Mouse (Mus musculus) cerebellum, adult 8-10 months (tissue): ENCODE measurements around the gene Cpsf2.
A peak's percentile ranks its signal among the peaks of the same experiment; 100 is the strongest.

Experiments
- DNase-seq: peaks from one replicate; pipeline ENCODE4 v3.0.0; 2022

Gene Cpsf2

GRCm38 (mm10) chr12:101981559-101981958 lies 5.8 kb downstream of the Cpsf2 start:
- no peak for DNase-seq

DNA sequence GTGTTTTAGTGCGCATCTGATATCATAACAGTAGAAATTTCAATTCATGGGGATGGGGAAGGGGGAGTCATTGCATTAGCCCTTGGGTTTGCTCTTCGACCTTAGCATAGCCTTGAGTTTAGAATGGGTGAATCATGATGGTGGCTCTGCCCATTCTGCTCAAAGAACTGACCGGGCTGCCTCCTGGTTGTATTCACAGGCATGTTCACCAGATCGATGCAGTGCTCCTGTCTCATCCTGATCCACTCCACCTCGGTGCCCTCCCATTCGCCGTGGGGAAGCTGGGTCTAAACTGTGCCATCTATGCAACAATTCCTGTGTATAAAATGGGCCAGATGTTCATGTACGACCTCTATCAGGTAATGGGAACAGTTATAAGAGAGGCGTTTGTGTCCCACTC lies 7.2 kb downstream of the Cpsf2 start:
- DNase-seq: no peak

GRCm38 (mm10) chr12:101985110-101985509 lies 9.3 kb downstream of the Cpsf2 start:
- DNase-seq: no peak

DNA sequence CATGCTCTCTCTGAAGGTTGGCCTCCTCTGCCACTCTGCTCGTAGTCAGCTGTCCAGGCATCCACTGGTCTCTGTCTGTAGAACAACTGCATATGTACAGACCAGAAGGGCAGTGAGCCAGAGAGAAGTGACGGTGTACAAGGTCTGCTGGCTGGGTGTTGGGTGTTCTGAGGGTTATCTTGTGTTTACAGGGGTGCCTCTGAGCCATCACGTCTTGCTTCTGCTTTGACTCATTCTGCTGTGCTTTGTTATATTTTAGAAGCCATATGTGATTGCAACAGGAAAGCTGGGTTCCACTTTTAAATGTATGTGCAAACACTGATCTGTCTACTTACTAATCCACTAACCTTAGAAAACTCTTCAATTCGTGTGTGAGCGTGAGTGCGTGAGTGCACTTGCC lies 11.9 kb downstream of the Cpsf2 start:
- DNase-seq: no peak

DNA sequence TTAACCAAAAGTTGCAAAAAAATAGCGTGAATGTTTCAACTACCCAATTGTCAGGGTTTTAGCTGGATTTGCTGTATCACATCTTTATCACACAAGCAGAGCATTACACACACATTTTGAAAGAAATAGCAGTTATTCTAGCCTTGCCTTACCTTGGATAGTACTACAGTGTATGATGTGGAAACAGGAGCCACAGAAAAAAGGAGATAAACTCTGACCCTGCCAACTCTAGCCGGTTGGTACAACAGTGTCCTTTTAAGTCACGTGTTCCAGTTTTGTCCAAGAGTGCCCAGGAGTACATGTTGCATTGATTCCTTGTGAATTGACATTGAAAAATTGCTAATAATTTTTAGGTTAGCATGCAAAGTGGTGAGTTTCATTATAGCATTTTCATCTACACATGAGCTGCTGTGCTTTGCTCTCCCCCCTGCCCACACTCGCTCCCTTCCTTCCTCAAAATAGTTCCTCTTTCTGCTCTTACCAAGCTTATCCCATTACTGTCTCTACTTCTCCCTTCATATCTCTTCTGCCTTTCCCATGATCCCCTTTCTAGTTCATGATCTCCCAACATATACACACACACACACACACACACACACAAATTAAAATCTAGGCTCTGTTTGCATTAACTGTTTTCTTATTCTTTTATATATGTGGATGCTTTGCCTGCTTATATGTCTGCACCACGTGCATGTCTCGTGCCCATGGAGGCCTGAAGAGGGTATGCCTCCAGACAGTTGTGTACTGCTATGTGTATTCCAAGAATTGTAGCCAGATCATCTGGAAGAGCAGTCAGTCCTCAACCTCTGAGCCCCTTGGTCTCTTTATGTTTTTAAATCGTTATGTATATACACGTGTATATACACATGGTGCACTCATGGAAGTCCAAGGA lies 19.0 kb downstream of the Cpsf2 start:
- no peak for DNase-seq

- no peak for DNase-seq
Measured at GRCm38 (mm10) chr12:101998929-101999328, 23.1 kb downstream of the Cpsf2 start.

GRCm38 (mm10) chr12:102000785-102001184 lies 25.0 kb downstream of the Cpsf2 start:
- DNase-seq: no peak

- DNase-seq: no peak
Measured at GRCm38 (mm10) chr12:102008111-102008977, 32.6 kb downstream of the Cpsf2 start.

DNA sequence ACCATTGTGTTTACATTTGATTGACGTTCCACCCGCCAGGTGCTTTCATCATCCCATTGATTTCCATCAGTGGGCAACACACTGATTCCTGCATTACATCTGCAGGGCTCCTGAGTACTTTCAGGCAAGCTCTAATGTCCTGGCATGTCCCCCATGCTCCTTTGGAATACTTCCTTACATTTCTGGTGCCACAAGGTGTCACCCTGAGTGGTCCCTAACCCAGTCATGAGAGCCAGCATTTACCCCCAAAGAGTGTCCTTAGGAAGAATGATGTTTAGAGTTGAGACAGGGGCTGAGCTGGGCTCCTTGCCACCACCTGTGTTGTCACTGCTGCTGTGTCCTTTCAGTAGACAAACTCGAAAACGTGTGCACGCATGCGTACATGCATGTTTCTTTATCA lies 33.8 kb downstream of the Cpsf2 start:
- DNase-seq: no peak

- no peak for DNase-seq
Measured at GRCm38 (mm10) chr12:102014411-102014810, 38.6 kb downstream of the Cpsf2 start.

DNA sequence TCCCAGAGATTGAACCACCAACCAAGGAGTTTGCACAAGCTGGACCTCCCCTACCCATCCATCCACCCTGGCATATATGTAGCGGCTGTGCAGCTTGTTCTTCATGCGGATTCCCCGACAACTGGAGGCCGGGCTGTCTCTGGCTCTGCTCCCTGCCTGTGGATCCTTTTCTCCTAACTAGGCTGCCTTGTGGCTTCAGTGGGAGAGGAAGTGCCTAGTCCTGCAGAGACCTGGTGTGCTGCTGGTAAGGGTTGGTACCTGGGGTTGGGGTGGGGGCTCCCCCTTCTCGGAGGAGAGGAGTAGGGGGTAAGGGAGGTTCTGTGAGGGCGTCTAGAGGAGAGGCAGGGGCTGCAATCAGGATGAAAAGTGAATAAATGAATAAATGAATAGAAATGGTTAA lies 39.3 kb downstream of the Cpsf2 start:
- DNase-seq: no peak

DNA sequence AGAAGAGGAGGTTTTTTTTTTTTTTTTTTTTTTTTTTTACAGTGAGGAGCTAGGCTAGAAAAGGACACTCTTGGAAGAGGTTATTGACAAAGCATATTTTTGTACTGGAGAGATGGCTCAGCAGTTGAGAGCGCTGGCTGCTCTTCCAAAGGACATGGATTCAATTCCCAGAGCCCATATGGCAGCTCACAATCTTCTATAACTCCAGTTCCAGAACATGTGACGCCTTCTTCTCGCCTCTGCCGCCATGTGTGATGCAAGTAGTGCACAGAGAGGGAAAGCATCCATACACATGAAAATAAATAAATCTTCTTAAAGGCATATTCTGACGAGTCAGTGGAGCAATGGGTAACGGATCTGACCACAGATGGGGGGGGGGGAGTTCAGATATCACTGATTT lies 46.1 kb downstream of the Cpsf2 start:
- no peak for DNase-seq

- no peak for DNase-seq
Measured at GRCm38 (mm10) chr12:102029184-102029583, 53.4 kb downstream of the Cpsf2 start.

DNA sequence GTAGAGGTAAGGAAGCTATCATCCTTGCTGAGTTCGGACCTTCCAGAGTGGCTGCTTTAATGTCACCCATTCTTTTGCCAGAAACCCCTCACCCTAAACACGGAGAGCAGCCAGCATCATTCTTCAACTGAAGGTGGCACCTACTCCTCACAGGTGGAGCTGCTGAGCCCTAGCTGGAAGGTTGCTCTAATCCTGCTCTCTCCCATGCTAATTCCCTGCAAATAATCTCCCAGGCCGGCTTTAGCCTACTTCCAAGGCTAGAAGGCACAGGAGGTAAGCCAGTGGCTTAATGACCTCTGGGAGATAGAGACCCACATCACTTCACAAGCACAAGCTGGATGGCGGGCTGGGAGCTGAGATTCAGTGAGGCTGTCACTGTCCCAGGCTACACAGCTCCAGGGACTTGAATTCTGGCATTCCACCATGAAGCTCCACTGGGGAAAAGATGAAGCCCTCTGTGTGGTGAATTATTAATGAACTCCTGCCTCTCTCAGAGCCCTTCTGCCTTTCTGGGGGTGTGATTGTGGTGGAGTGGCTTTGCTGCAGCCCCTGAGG lies 54.2 kb downstream of the Cpsf2 start:
- DNase-seq: no peak

DNA sequence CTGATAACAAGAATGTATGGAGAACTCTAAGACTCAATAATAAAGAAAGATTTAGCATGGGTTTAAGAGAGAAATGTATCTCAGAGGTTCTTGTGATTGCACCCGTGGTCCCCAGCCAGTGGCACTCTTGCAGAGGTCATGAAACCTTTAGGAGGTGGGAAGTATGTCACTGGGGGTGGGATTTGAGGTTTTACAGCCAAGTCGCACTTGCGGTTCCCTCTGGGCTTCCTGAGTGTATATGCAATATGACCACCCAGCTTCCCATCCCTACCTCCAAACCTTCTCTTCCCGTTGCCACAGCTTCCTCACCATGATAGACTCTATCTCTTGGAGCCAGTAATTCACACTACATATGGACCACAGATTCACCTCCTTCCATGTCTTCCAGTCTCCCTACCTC lies 59.1 kb downstream of the Cpsf2 start:
- no peak for DNase-seq

DNA sequence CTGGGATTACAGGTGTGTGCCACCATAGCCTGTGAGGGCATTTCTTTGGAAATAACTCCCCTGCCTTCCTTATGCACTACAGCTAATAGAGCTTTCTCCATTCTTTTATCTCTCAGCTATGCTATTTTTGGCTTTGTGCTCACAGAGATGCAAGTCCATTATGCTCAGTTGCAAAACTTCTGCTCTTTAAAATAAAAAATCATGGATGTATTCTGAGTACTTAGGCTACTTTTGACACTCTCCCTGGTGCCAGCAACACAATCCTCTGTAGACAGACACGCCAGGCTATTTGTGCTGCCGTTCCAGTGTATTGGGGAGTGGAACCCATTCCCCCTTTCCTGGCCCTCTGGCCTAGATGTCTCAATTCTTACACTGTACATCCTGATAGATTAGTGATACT lies 64.1 kb downstream of the Cpsf2 start:
- no peak for DNase-seq

DNA sequence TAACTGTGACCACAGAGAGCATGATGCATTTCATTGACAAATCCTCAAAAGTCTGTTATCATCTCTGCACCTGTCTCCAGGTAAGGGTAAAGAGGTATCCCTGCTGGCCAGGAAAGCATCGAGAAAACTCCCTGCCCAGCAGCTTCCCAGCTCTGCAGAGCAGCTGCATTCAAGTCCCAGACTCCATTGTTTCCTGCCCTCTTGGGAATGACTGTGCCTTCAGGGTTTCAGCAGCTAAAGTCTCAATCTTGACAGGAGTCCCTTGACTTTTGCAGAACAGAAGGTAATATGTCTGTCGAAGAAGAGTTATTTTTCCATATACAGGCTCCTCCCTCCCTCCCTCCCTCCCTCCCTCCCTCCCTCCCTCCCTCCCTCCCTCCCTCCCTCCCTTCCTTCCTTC lies 65.9 kb downstream of the Cpsf2 start:
- no peak for DNase-seq

GRCm38 (mm10) chr12:102042247-102042646 lies 66.5 kb downstream of the Cpsf2 start:
- DNase-seq: no peak

- DNase-seq: no peak
Measured at GRCm38 (mm10) chr12:102043840-102044239, 68.1 kb downstream of the Cpsf2 start.

- no peak for DNase-seq
Measured at GRCm38 (mm10) chr12:102054155-102054554, 78.4 kb downstream of the Cpsf2 start.

DNA sequence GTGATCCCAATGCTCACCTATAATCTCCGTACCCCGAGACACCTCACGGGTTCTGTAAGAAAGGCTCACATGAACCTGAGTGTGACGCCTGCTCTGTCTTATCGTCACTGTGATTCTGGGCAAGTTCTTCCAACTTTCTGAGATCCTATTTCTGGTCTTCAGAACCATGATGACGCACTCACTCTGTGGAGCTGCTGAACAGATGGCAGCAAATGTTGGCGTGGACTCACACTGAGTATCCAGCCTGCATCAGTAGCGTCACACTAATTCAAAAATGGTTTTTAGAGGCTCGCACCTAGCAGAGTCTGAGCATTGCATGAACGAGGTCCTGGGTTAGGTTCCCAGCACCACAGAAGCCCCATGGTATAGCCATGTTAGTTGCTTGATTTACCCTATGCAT lies 80.0 kb downstream of the Cpsf2 start:
- peak; percentile 41 for DNase-seq
